Mouse (Mus musculus): ENCODE results near the gene Crabp2. TPM values are rescaled to one million over a fixed set of nuclear protein-coding genes. Genes with fewer than 3 reads are reported as not detected.

Crabp2 gene
- polyA plus RNA-seq (2017; shearing (Covaris generic)) = not detected

GRCm38 (mm10) chr3:87948378-87949265 is at the start of gene Crabp2:
Gene Crabp2, plus strand, starts transcription at chr3:87948666.

GRCm38 (mm10) chr3:87905880-87906485 is 42.5 kb upstream of the Crabp2 start, which contains the start of gene Hdgf:
Gene Hdgf, plus strand, starts transcription at chr3:87906321.

GRCm38 (mm10) chr3:87919336-87920108 is 28.9 kb upstream of the Crabp2 start, which contains the start of gene Mrpl24:
Gene Mrpl24, plus strand, starts transcription at chr3:87919506.

GRCm38 (mm10) chr3:87930078-87930795 is 18.2 kb upstream of the Crabp2 start, which contains the start of the genes Isg20l2 and Rrnad1:
Gene Isg20l2, plus strand, starts transcription at chr3:87930314.
Gene Rrnad1, minus strand, starts transcription at chr3:87930717.

GRCm38 (mm10) chr3:87970939-87971488 is 22.5 kb downstream of the Crabp2 start, which contains the start of gene Nes:
Gene Nes, plus strand, starts transcription at chr3:87971078.

GRCm38 (mm10) chr3:88000181-88000580 is 51.7 kb downstream of the Crabp2 start, which contains the start of gene Bcan:
Gene Bcan, minus strand, starts transcription at chr3:88000230.

Other genes with a start within 250 kb of the Crabp2 start
- gene Lrrc71, start 200.0 kb upstream of the Crabp2 start, polyA plus RNA-seq (2017; shearing (Covaris generic)) = 0.62 TPM
- gene Ntrk1, start 153.5 kb upstream of the Crabp2 start, polyA plus RNA-seq (2017; shearing (Covaris generic)) = not detected
- 0.71 TPM for gene Insrr, start 151.7 kb upstream of the Crabp2 start, polyA plus RNA-seq (2017; shearing (Covaris generic))
- gene Pear1, start 124.4 kb upstream of the Crabp2 start, polyA plus RNA-seq (2017; shearing (Covaris generic)) = 122 TPM
- gene Sh2d2a, start 101.9 kb upstream of the Crabp2 start, polyA plus RNA-seq (2017; shearing (Covaris generic)) = 329 TPM
- 12.1 TPM for gene Prcc, start 63.1 kb upstream of the Crabp2 start, polyA plus RNA-seq (2017; shearing (Covaris generic))
- 31.6 TPM for gene Hdgf, start 42.3 kb upstream of the Crabp2 start, polyA plus RNA-seq (2017; shearing (Covaris generic))
- gene Mrpl24, start 29.2 kb upstream of the Crabp2 start, polyA plus RNA-seq (2017; shearing (Covaris generic)) = 147 TPM
- gene Isg20l2, start 18.4 kb upstream of the Crabp2 start, polyA plus RNA-seq (2017; shearing (Covaris generic)) = 8.2 TPM
- gene Rrnad1, start 17.9 kb upstream of the Crabp2 start, polyA plus RNA-seq (2017; shearing (Covaris generic)) = 24.7 TPM
- not detected for gene Nes, start 22.4 kb downstream of the Crabp2 start, polyA plus RNA-seq (2017; shearing (Covaris generic))
- not detected for gene Bcan, start 51.6 kb downstream of the Crabp2 start, polyA plus RNA-seq (2017; shearing (Covaris generic))
- gene Hapln2, start 78.9 kb downstream of the Crabp2 start, polyA plus RNA-seq (2017; shearing (Covaris generic)) = not detected
- gene Gpatch4, start 94.4 kb downstream of the Crabp2 start, polyA plus RNA-seq (2017; shearing (Covaris generic)) = 30.5 TPM
- gene Naxe, start 109.8 kb downstream of the Crabp2 start, polyA plus RNA-seq (2017; shearing (Covaris generic)) = 102 TPM
- not detected for gene Ttc24, start 129.6 kb downstream of the Crabp2 start, polyA plus RNA-seq (2017; shearing (Covaris generic))
- gene Iqgap3, start 133.3 kb downstream of the Crabp2 start, polyA plus RNA-seq (2017; shearing (Covaris generic)) = 0.97 TPM
- gene Mef2d, start 193.7 kb downstream of the Crabp2 start, polyA plus RNA-seq (2017; shearing (Covaris generic)) = 27.2 TPM

Data from activated CD4-positive, CD25-positive, alpha-beta regulatory T cell, adult 9 weeks (primary cell).